Mouse (Mus musculus): ENCODE measurements around the gene Lbhd2. TPM values are rescaled to one million over a fixed set of nuclear protein-coding genes. Genes with fewer than 3 reads are reported as not detected.

Gene Lbhd2
- total RNA-seq, 2 experiments from 2014 or later, result not detected

DNA sequence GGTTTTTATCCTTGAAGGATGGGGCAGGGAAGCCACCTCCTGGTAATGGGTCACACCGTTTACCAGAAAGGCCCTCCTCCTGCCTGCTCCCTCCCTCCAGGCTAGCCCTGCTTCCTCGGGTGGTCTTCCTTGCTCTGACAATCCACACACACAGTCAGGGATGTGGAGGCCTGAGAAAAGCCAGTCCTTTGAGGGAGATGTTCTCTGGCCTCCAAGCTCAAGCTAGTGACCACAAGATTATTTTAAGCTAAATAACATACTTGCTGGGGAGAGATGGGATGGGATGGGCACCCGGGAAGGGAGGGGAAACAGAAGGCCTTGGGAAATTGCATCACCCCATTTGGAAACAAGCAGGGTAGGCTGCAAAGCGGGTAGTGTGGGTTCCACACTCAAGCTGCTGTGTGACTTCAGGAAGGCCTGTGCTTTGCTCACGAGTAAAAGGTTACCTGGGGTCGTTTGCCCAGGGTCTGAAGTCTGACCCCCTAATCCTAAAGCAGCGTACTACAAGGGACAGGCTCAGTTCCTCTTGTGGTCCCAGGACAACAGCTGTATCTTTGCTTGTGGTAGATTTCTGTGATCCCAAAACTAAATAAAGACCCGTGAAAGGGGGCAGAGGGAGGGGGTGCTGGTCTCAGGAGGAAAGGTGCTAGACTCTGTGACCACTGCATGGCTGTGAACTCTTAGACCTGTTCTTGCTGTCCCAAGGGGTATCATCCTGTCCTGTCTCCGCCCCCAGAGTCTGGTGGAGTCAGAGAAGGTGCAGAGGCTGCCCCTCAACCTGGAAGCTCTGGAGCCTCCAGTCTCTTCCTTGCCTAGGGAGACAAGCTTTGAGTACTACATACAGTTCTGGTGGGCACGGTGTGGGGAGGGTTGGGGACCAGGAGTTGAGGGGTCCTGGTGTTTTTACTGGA, 37.6 kb downstream of the Lbhd2 start:
- ATAC-seq (replicated peaks; ENCODE audit: low FRiP score, poor library complexity, severe bottlenecking), result no peak

DNA sequence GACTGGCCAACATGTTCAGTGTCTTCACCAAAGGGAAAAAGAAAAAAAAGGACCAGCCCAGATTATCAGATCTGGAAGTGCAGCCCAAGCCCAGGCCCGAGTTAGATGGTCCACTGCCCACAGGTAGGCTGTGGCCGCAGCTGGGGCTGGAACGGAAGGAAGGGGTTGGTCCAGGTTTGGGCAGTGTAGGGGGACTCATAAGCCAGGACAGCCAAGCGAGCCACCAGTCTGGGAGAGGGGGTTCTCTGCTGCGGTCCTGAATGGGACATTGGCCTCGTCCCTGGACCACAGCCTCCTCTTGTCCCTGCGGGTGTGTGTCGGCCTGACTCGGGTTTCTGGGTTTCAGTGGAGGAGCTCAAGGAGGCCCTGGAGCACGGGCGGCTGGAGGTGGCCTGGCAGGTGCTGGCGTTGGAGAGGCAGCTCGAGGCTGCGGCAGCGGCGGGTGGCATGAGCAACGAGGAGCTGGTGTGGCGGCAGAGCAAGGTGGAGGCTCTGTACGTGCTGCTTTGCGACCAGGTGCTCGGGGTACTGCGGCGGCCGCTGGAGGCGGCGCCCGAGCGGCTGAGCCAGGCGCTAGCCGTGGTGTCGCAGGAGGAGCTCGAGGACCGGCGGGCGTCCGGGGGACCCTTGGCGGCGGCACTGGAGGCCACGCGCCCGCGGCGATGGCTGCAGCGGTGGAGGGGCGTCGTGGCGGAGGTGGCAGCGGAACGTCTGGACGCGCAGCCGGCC, 38.7 kb downstream of the Lbhd2 start:
- no peak for ATAC-seq (replicated peaks; ENCODE audit: low FRiP score, poor library complexity, severe bottlenecking)

DNA sequence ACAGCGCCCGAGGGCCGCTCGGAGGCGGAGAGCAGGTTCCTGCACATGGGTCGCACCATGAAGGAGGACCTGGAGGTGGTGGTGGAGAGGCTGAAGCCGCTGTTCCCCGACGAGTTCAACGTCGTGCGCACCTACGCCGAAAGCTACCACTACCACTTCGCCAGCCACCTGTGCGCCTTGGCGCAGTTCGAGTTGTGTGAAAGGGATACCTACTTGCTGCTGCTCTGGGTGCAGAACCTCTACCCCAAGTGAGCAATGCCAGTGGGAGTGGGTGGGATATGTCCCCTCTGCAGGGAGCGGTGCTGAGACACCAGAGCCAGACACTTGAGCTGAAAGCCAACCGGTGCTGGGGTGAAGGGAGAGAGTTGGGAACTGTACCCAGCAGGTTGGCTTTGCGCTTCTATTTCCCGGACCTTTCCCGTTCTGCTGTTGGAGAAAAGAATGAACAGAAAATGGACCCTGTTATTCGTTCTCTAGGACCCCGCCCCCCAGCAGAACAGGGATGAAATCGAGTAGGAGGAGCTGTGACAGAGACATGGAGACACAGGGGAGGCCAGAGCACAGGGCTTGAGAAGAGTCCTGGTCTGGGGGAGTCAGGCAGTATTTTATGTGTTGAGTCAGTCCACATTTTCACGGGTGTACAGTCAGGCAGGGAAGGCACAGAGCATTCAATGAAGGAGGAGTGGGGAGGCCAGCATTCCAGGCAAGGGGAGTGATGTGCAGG, 39.4 kb downstream of the Lbhd2 start:
- no peak for ATAC-seq (replicated peaks; ENCODE audit: low FRiP score, poor library complexity, severe bottlenecking)

DNA sequence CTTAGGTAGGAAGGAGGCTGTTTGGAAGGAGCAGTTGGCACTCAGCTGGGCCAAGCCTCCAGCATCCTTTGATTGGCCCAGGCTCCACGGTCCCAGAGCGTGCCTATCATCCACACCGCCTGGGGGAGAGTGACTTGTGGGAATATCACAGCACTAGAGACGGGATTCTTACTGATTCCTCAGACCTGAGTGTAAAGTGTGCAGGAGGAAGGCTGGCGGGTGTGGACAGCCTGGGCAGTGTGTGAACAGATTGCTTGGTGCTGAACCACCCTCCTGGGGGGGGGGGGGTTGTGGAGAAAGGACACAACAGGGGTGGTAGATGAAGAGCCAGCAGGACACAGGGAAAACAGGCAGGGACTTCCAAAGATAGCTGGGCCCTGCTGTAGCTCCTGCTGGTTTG, 40.1 kb downstream of the Lbhd2 start:
- ATAC-seq (replicated peaks; ENCODE audit: low FRiP score, poor library complexity, severe bottlenecking), result no peak

DNA sequence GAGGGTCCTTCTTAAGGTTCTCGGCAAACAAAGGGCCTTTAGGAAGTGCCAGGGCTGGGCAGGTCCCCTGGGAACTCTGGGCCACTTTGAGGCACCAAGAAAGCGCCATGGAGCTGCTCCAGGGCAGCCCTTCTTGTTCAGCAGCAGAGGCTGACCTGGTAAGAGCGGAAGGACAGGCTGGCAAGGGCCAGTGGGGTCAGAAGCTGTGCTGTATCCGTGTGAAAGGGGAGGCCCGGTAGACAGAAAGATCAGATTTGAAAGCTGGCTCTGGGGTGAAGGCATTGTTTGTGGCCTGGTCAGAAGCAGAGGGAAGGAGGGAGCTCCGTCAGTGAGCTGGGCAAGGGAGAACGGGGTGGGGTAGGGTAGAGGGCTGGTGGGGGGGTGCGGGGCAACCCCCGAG, 40.7 kb downstream of the Lbhd2 start:
- no peak for ATAC-seq (replicated peaks; ENCODE audit: low FRiP score, poor library complexity, severe bottlenecking)

DNA sequence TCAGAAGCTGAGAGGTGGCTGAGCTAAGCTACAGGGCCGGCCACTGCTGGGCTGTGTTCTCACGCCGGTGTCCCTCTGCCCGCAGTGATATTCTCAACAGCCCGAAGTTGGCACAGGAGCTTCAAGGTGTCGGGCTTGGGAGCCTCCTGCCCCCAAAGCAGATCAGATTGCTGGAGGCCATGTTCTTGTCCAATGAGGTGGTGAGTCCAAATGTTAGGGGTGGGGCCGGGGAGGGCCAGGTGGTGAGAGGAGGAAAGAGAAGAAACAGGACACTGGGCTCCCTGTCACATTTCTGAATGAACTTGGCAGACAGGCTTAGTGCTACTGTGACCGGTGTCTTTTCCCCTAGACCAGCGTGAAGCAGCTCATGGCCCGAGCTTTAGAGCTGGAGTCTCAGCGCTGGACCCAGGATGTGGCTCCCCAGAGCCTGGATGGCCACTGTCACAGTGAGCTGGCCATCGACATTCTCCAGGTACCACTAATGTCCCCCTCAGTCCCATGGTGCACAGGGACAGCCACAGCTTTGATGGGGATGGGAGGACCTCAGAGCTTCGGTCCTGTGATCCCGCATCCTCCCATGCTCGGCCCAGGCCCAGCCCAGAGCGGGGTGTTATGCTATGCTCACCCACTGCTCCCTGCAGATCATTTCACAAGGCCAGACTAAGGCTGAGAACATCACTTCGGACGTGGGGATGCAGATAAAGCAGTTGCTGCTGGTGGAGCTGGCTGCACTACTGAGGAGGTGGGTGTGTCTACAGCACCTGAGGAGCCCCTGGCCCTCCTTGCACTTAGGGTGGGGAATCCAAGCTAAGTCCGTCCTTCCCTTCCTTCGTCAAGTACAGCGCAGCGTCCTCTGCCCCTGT, 41.5 kb downstream of the Lbhd2 start:
- no peak for ATAC-seq (replicated peaks; ENCODE audit: low FRiP score, poor library complexity, severe bottlenecking)

DNA sequence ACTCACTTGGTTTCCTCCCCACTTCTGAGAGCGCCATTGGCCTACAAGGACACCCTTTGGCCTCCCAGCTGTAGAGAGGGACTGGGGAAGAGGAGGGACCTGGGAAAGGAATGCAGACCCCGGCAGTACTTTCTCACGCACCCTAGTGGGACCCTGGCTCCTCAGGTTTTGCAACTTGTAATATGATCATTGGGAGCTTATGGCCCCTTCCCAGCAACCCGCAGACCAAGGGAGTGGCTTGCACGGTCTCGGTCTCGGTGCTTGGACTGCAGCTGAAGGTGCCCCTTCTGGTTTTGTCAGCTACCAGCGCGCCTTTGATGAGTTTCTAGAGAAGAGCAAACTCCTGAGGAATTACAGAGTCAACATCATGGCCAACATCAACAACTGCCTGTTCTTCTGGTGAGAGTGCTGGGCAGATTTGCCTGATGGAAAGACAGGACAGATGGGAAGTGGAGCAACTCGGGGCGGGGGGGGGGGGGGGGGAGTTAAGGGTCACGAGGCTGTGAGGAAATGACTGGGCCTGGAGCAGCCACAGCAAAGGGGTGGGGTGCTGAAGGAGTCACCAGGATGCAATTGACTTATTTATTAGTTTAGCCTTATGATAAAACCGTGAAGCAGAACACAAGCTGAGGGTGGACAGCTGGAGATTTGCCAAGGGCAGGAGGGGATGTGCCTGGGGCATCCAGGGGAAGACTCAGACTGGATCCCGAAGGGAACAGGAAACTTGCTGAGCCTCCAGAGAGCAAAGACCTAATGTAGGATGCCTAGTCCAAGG, 42.5 kb downstream of the Lbhd2 start:
- no peak for ATAC-seq (replicated peaks; ENCODE audit: low FRiP score, poor library complexity, severe bottlenecking)

DNA sequence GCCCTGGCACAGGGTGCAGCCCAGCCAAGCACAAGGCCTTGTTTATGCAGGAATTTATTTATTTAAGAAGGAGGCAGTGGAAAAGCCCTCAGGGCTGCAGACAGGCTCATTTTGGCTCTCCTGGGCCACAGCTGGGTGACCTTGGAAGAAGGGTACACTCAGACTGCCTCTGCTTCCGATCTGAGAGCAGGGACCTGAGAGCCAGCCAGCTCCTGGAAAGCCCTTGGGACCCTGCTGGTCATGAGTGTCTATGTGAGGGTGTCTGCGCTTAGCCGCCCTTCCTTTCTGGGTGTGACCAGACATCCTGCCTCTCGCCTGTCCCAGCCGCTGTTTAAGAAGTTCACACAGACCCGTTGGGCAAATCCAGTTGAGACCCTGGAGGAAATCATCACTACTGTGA, 43.8 kb downstream of the Lbhd2 start:
- no peak for ATAC-seq (replicated peaks; ENCODE audit: low FRiP score, poor library complexity, severe bottlenecking)

DNA sequence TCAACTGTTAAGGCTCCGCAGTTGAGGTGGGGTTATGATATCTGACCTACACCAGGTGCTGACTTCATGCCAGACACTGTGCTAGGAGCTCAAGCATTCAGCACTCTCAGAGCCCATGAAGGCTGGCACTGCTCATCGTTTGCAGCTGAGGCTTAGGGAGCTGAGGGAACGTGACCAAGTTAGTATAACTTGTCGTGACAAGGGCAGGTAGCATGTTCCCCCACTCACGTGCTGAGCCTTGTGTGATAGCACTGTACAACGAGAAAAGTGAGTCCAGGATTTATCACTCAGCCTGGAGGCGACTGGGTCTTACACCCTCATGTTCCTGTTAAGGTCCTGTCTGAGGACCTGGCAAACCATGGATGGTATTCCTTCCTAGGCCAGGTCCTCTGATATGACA, 45.0 kb downstream of the Lbhd2 start:
- ATAC-seq (replicated peaks; ENCODE audit: low FRiP score, poor library complexity, severe bottlenecking), result no peak

DNA sequence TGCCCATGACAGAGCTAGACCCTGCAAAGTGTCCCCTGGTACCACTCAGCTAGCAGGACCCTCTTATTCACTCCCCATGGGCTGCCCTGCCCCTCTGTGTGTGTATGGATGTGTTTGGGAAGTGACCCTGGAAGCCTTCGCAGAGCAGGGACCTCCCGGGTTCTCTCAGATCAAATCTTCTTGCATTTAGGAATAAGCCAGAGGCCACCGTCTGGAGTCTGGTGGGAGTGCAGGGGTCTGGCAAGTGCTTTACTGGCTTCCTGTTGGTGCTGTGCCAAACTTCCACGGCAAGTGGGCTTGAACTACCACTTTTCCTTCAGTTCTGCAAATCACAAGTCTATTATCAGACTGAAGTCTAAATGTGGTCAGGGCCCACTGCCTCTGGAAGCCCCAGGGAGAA, 47.4 kb downstream of the Lbhd2 start:
- ATAC-seq (replicated peaks; ENCODE audit: low FRiP score, poor library complexity, severe bottlenecking), result no peak

DNA sequence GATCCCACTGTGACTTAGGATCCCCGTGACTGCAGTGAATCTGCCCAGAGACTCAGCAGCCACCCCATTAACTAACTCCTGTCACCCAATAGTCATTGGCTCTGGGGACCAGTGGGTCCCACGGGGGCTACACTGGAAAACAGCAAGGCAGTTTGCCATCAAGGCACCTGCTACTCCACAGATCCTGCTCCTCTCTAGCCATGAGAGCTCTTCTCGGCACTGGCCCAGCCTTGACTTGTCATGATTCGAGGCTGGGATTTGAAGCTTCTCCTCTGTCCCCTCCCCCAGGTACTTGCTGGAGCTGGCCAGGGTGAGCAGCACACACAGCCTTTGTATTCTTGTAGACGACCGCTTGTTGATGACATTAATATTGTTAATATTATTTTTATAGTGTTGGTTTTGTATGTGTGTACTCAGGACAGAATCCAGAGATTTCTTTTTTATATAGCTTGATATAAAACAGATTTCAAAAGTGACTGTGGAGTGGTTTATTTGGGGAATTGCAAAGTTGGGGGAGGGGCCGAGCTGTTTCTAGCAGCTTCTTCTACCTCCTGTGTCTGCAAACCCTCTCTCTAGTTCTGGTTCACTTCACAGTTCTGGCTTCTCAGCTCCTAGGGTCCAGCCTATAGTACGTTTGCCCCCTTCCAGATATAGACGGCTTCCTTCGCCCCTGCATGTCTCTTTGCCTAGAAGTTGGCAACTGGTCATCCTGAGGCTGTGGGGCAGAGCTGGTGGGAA, 48.1 kb downstream of the Lbhd2 start:
- ATAC-seq (replicated peaks; ENCODE audit: low FRiP score, poor library complexity, severe bottlenecking), result no peak

DNA sequence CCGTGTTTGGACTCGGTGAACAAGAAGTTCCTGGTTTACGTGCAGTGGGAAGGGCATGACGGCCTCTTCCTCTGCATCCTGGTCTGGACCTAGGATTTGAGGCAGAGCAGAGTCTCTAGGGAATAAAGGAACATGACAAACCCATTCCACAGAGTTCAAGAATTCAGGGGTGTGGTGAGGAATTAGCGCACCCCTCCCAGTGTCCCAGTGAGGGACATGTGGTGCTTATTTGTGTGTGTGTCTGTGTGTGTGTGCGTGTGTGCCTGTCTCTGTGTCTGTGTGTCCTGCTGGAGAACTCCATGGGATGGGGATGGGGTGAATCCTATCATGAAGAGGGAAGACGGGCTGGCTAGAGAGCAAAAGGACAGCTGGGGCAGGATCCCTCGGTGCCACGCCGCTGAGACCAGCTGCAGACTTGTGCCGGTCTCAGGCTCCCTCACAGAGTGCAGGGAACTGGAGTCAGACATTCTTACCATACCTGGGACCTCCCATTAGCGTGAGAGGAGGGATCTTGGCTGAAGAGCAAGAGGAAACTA, 48.8 kb downstream of the Lbhd2 start:
- no peak for ATAC-seq (replicated peaks; ENCODE audit: low FRiP score, poor library complexity, severe bottlenecking)

DNA sequence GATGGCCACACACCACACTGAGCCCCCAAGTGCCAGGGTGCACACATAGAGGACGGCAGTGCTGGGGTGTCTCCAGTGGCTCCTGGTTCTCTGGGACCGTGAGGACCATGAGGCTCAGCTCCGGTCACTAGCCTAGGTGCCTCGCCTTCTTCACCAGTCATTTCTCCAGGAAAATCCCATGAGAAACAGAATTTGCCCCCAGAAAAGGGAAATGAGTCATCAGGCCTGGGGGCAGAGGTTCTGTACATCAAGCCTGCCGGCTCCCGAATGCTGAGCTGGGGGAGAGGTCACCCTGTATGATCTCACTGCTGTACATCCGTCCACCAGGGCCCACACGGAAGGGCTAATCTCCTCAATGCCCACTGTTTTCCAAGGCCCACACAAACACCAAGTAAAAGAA, 49.3 kb downstream of the Lbhd2 start:
- ATAC-seq (replicated peaks; ENCODE audit: low FRiP score, poor library complexity, severe bottlenecking), result no peak

DNA sequence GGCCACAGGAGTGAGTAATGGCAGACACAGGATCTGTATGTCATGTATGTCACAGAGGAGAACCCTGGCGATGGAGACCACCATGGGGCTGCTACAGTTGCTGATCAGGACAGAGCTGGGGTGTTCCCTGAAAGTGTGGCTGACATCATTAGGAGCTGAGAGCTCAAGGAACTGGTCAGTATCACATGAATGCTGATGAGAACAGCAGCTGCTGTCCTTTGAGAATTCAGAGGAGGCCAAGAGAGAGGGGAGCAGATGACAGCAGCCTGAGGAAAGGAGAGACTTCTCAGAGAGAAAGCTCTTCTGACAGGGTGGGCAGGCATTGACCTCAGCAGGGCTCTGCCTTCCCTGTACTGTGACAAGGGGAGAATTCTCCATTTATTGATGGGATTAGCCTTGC, 51.1 kb downstream of the Lbhd2 start:
- ATAC-seq (replicated peaks; ENCODE audit: low FRiP score, poor library complexity, severe bottlenecking), result no peak

Measured in erythroblast, adult 5-6 weeks (primary cell).